Mouse (Mus musculus) forebrain, embryonic 13.5 days (tissue): ENCODE data around the gene Adcy3. TPM values are rescaled to one million over a fixed set of nuclear protein-coding genes. Genes with fewer than 3 reads are reported as not detected.
A peak's percentile ranks its signal among the peaks of the same experiment; 100 is the strongest.

Experiments
- ATAC-seq: fragments of 200-750 bp; cut with Nextera tagmentation; 2 replicates; pipeline ENCODE4 v1.8.0; 2017
- H3K27ac ChIP-seq: fragments of 300-500 bp; sonication (generic); 2 replicates; pipeline ENCODE4 v1.5.1; 2015; ENCODE audit warnings: inconsistent platforms, mild to moderate bottlenecking, moderate library complexity
- H3K27me3 ChIP-seq: fragments of 300-500 bp; sonication (generic); 2 replicates; pipeline ENCODE4 v1.6.1; 2015; ENCODE audit warnings: mild to moderate bottlenecking, inconsistent platforms
- H3K36me3 ChIP-seq: fragments of 300-500 bp; sonication (generic); 2 replicates; pipeline ENCODE4 v1.6.1; 2015; ENCODE audit warnings: mild to moderate bottlenecking, inconsistent platforms; ENCODE audit not compliant: poor library complexity, severe bottlenecking
- H3K4me1 ChIP-seq: fragments of 300-500 bp; sonication (generic); 2 replicates; pipeline ENCODE4 v1.6.1; 2015; ENCODE audit warnings: inconsistent platforms
- H3K4me2 ChIP-seq: fragments of 300-500 bp; sonication (generic); 2 replicates; pipeline ENCODE4 v1.6.1; 2015; ENCODE audit warnings: inconsistent platforms, mild to moderate bottlenecking, moderate library complexity
- H3K4me3 ChIP-seq: fragments of 300-500 bp; sonication (generic); 2 replicates; pipeline ENCODE4 v1.5.1; 2015; ENCODE audit warnings: mild to moderate bottlenecking, inconsistent platforms
- H3K9ac ChIP-seq: fragments of 300-500 bp; sonication (generic); 2 replicates; pipeline ENCODE4 v1.6.1; 2015; ENCODE audit warnings: mild to moderate bottlenecking, inconsistent platforms
- H3K9me3 ChIP-seq: fragments of 300-500 bp; sonication (generic); replicated peaks from 2 replicates; pipeline ENCODE4 v1.6.1; 2016; ENCODE audit warnings: inconsistent platforms
- WGBS: fragments of 180-500 bp; shearing (Covaris S2); methylation state at CpG from one replicate; pipeline ENCODE4 v1.1.7; 2015; 5-methylcytosine and 5-hydroxymethylcytosine counted together
- polyA plus RNA-seq: library from polyadenylated mRNA; unstranded; fragments of >200 nt; fragmentation: Nextera tagmentation; extraction: Ambion mirVana; gene quantifications from 2 replicates; pipeline ENCODE4 v1.2.1, GENCODE M21; 2015

Adcy3 gene
- 6.4 and 7.6 TPM in 2 replicates for polyA plus RNA-seq

DNA sequence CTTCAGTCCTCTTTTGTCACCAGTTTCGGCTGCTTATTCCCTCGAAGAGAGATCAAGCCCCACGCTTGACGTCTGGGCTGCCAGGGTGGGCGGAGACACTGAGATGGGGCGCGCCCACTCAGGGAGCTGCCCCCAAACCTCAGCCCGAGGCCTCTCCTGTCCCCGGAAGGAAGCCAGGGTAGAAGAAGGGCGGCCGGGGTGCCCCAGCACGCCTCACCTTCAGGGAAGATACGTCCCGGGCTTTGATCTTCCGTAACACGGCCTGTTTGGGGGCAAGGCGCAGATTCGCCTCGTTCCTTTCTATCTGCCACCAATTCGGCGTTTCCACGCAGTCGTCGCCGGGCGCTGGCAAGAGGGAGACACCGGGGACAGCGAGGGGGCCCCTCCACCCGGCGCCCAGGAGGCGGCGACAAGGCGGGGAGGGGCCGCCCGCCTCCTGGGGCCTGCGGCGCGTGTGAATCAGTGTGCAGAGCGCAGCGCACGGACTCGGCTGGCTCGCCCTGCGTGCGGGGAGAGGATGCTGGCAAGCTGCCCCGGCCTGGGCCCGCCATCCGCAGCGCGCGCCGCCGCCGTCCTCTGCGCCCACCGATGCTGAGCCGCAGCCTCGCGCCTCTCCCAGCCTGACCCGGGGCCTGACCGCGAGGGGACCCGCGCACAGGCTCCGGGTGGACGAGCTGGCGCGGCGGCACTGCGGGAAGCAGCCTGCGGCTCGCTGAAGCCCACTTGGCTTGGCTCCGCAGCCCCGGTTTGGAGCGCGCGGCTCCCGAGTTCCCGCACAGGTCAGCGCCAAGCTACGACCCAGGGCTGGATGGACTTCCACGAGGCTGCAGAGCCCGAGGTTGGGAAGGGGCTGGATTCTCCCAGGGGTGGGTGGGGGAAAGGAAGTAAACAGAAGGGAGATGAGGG lies at the start of gene Adcy3:
Gene Adcy3, plus strand, starts transcription at position 163 of the 906 bp plus-strand sequence.
- peak within 1 kb of the TSS; percentile 58 for H3K4me3 ChIP-seq
- under 1% methylated on average over 75 of the region's 83 CpGs for WGBS

DNA sequence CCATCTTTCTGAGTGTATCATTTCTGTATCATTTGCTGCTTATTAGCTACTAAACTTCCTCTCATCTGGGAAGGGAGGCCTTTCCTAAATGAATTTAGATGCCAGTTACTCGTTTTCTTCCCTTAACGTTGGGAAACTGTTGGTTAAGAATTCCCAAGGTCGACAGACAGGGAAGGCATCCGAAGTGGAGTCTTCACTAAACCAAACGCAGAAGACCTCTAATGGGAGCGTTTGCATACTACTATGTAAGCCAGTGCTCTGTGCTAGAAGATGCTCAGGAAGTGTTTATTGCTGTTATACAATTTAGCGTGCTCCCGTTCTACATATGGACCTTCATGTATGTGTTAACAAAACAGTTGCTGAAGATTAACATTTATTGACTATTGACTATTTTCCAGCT lies 49.5 kb upstream of the Adcy3 start:
- ATAC-seq: no peak
- WGBS: 71% methylated on average over 8 of the region's 8 CpGs
- H3K9ac ChIP-seq: peak overlapping the region; percentile 68
- H3K4me2 ChIP-seq: peak overlapping the region; percentile 59
- H3K36me3 ChIP-seq: peaks cover 29% of the 10 kb centered on the region
- H3K27me3 ChIP-seq: no peaks in the 10 kb centered on the region
- peak overlapping the region; percentile 48 for H3K4me3 ChIP-seq
- H3K27ac ChIP-seq: no peak overlapping the region
- peaks cover 19% of the 10 kb centered on the region for H3K4me1 ChIP-seq
- H3K9me3 ChIP-seq: no peaks in the 10 kb centered on the region

More for the DNA sequence above, at the start of gene Adcy3:
- Histone ChIP-seq H3K9me3 (no peaks in the 10 kb centered on the region; the same call in 1 of the 2 replicates), H3K9ac (peak within 1 kb of the TSS; percentile 79), H3K36me3 (no peaks in the 10 kb centered on the region), H3K4me2 (peak within 1 kb of the TSS; percentile 82), H3K27me3 (peaks cover 3% of the 10 kb centered on the region; the same call in 1 of the 2 replicates), H3K4me1 (peaks cover 31% of the 10 kb centered on the region), H3K27ac (peak within 1 kb of the TSS; percentile 16)
- peak; percentile 94 for ATAC-seq

DNA sequence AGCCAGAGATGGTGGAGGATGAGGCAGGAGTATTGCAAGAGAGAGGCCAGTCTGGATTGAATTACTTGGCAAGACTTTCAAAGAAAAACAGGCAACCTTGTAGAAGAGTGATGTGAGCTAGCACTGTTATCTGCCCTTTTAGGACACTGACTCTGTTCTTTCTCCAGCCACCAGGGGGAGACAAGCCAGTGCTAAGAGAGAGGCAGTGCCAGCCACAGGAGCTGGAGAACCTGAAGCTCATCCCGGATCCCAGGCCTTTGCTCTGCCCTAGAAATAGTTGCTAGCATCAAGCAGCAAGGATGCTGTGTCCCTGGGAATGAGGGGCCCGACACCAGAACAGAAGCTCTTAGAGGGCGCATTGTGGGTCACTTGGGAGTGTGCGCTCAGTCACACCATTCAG lies 25.5 kb upstream of the Adcy3 start:
- Histone ChIP-seq H3K9me3 (no peaks in the 10 kb centered on the region), H3K4me1 (no peaks in the 10 kb centered on the region), H3K4me3 (no peak overlapping the region), H3K4me2 (no peak overlapping the region), H3K27me3 (no peaks in the 10 kb centered on the region), H3K36me3 (peaks cover 57% of the 10 kb centered on the region), H3K27ac (no peak overlapping the region), H3K9ac (no peak overlapping the region)
- ATAC-seq: peak; percentile 82
- WGBS: 71% methylated on average over 4 of the region's 4 CpGs

DNA sequence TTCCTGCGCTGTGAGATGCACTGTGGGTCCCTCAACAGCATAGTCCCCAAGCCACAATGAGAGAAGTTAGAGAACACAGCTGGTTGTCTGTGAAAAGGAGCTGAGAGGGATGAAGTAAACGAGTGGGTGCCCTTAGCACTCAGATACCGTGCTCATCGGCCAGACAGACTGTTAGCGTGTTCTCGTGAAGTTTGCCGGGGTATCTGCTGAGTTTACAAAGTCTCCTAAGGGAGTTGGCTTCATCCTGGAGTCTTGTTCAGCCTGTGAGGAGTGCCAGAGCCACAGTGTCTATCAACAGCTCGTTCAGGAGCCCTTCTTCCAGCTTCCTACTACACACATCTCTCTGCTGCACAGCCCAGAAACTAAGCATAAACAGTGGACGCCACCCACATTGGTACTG lies 16.8 kb upstream of the Adcy3 start:
- WGBS: 92% methylated on average over 9 of the region's 9 CpGs
- no peak for ATAC-seq

DNA sequence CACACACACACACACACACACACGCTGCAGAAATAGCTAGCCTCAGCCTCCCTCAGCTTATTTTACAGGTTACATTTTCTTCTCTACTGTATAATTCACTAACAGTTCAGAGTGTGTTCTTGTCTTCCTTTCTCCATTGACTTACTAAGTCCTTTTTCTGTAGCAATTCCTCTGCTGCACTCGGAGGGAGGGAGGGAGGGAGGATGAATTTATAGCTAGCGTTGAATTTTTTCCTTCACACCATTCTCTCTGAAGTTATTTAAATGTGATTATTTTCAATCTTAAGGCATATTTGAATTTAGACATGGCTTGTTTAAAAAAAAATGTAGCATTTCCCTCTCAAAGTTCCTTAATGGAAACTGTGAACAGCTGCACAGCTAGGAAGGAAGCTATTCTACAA lies 15.8 kb upstream of the Adcy3 start:
- Histone ChIP-seq H3K4me3 (no peak overlapping the region), H3K4me1 (no peaks in the 10 kb centered on the region), H3K36me3 (0 out of 2 replicates have a peak, but pooled peaks cover 4% of the 10 kb centered on the region), H3K4me2 (no peak overlapping the region), H3K27me3 (no peaks in the 10 kb centered on the region), H3K27ac (no peak overlapping the region), H3K9ac (no peak overlapping the region), H3K9me3 (no peaks in the 10 kb centered on the region)
- ATAC-seq: no peak
- 92% methylated on average over 3 of the region's 3 CpGs for WGBS

More for the DNA sequence above, 16.8 kb upstream of the Adcy3 start:
- Histone ChIP-seq H3K36me3 (0 out of 2 replicates have a peak, but pooled peaks cover 4% of the 10 kb centered on the region), H3K9ac (no peak overlapping the region), H3K4me3 (no peak overlapping the region), H3K9me3 (no peaks in the 10 kb centered on the region), H3K4me2 (no peak overlapping the region), H3K4me1 (no peaks in the 10 kb centered on the region), H3K27me3 (no peaks in the 10 kb centered on the region), H3K27ac (no peak overlapping the region)

DNA sequence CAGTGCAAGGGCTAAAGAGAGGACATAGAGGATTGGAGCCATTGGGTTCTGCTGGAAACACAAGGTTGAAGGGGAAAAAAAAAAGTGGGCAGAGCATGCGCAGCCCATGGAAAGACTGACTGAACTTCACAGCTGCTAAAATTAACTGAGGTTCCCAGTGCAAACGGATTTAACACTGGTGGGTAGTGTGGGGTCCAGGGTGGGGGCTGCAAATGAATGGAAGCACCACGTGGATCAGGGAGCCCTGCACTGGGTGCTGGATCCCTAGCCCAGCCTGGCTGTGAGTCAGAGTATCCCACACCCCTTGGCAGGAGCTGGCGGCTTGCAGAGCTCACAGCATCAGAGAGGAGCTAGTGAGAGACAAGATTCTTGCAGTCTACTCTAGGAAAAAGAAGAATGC lies 15.3 kb upstream of the Adcy3 start:
- no peaks in the 10 kb centered on the region for H3K4me1 ChIP-seq
- H3K4me2 ChIP-seq: no peak overlapping the region
- ATAC-seq: no peak
- no peak overlapping the region for H3K4me3 ChIP-seq
- H3K9ac ChIP-seq: no peak overlapping the region
- 0 out of 2 replicates have a peak, but pooled peaks cover 4% of the 10 kb centered on the region for H3K36me3 ChIP-seq
- WGBS: 80% methylated on average over 4 of the region's 4 CpGs
- H3K9me3 ChIP-seq: no peaks in the 10 kb centered on the region
- H3K27me3 ChIP-seq: no peaks in the 10 kb centered on the region
- no peak overlapping the region for H3K27ac ChIP-seq

DNA sequence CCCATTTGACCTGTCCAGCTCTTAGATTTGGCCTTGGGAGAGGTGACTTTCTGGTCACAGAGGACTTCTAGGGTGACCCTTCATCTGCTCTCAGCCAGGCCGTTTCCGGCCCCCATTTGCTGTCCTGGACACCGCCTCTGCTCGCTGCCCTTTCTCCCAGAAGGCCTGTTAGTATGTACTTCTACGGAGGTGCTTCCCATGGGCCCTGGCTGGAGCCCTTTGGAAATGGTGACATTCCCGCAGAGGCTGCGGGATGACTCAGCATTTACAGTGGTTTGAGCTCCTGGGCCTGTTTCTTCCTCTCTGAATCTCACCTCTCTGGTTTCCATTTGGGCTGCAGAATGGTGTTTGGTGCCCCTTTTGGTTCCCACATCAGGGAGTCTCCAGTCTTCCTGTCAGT lies 5.6 kb upstream of the Adcy3 start:
- no peaks in the 10 kb centered on the region for H3K36me3 ChIP-seq
- H3K4me1 ChIP-seq: no peaks in the 10 kb centered on the region
- WGBS: 87% methylated on average over 7 of the region's 7 CpGs
- ATAC-seq: no peak
- no peak overlapping the region for H3K9ac ChIP-seq
- no peaks in the 10 kb centered on the region; the same call in 1 of the 2 replicates for H3K9me3 ChIP-seq
- no peak overlapping the region for H3K4me3 ChIP-seq
- H3K27me3 ChIP-seq: no peaks in the 10 kb centered on the region
- no peak overlapping the region for H3K27ac ChIP-seq
- no peak overlapping the region for H3K4me2 ChIP-seq

DNA sequence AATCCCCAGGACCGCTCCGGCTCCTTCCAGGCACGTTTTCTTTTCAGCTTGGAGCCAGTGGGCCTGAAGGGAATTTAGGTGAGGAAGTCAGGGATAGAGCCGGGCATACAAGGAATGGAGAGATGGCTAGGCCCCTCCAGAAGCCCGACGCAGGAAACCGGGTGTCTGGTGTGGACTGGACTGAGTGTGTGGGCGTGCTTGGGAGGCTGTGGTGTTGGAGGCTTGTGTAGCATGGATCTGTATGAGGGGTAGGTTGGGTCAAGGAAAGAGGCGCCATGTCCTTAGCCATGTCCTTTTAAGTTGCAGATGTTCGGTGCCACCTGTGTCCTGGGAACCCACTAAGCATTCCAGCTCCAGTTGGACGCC lies 927 bp downstream of the Adcy3 start:
- Histone ChIP-seq H3K4me3 (peak overlapping the region; percentile 58), H3K4me2 (peak overlapping the region; percentile 82), H3K27ac (peak overlapping the region; percentile 16; the same call in 1 of the 2 replicates), H3K36me3 (no peaks in the 10 kb centered on the region), H3K27me3 (peaks cover 3% of the 10 kb centered on the region; the same call in 1 of the 2 replicates), H3K4me1 (peaks cover 31% of the 10 kb centered on the region), H3K9ac (peak overlapping the region; percentile 79), H3K9me3 (no peaks in the 10 kb centered on the region; the same call in 1 of the 2 replicates)
- WGBS: 32% methylated on average over 11 of the region's 11 CpGs
- ATAC-seq: peak; percentile 31

DNA sequence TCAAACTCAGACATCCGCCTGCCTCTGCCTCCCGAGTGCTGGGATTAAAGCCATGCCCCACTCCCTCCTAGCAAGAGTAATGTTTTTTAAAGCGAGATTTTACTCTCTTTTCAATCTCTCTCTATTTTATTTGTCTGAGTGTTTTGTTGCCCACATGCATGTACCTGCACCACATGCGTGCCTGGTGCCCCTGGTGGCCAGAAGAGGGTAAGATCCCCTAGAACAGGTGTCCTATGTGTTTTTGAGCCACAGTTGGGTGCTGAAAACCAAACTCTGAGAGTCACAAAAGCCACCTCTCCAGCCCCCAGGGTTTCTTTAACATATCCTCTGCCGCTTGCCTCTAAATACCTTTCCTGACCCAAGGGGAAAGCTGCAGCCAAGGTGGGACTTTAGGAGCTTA lies 10.3 kb downstream of the Adcy3 start:
- 0 out of 2 replicates have a peak, but pooled peaks cover 5% of the 10 kb centered on the region for H3K4me1 ChIP-seq
- no peak overlapping the region for H3K27ac ChIP-seq
- H3K4me2 ChIP-seq: no peak overlapping the region
- H3K9ac ChIP-seq: no peak overlapping the region
- no peaks in the 10 kb centered on the region for H3K27me3 ChIP-seq
- ATAC-seq: no peak
- no peaks in the 10 kb centered on the region for H3K9me3 ChIP-seq
- H3K4me3 ChIP-seq: no peak overlapping the region
- H3K36me3 ChIP-seq: peaks cover 4% of the 10 kb centered on the region; the same call in 1 of the 2 replicates
- 94% methylated on average over 5 of the region's 5 CpGs for WGBS

DNA sequence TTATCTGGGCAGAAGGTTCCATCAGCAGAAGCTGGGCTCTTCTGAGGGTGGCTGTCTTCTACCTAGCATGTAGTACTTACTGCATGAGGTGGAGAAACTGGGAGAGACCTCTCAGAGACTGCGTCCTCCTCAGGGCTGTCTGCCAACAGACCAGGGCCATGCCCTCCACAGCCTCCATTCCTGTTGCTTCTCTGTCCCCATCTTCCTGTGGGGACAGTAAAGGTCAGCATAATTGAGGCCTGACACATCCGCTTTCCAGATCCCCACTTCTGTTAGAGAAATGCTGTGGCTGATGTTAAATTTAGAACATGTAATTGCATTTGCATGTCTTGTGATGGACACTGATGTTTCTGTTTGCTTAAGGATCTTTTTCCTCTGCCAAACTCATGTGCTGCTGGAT lies 18.0 kb downstream of the Adcy3 start:
- Histone ChIP-seq H3K4me3 (no peak overlapping the region), H3K27me3 (no peaks in the 10 kb centered on the region), H3K27ac (no peak overlapping the region), H3K4me1 (no peaks in the 10 kb centered on the region), H3K9me3 (no peaks in the 10 kb centered on the region), H3K4me2 (no peak overlapping the region), H3K9ac (no peak overlapping the region), H3K36me3 (no peaks in the 10 kb centered on the region)
- no peak for ATAC-seq
- WGBS: 87% methylated on average over 2 of the region's 2 CpGs

DNA sequence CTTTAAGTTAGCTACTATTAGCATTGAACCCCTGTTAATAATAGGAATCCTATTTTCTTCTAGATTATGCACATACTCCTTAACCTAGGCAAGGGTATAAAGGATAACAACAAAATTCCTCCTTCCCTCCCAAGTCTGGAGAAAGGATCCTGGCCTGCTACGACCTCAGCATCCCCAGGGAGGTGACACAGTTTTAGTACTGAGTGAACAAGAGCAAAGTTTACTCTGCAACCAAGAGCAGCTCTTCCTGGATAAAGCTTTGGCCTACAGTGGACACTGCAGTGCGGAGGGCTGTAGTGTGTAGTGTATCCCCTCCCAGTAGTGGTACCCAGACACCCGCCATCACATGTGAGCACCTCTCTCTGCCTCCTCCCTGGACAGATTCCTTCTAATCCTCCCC lies 19.1 kb downstream of the Adcy3 start:
- H3K27ac ChIP-seq: no peak overlapping the region
- H3K36me3 ChIP-seq: no peaks in the 10 kb centered on the region
- 82% methylated on average over 3 of the region's 3 CpGs for WGBS
- ATAC-seq: no peak
- no peaks in the 10 kb centered on the region for H3K27me3 ChIP-seq
- H3K9ac ChIP-seq: no peak overlapping the region
- H3K4me3 ChIP-seq: no peak overlapping the region
- H3K4me1 ChIP-seq: no peaks in the 10 kb centered on the region
- no peak overlapping the region for H3K4me2 ChIP-seq
- no peaks in the 10 kb centered on the region for H3K9me3 ChIP-seq

DNA sequence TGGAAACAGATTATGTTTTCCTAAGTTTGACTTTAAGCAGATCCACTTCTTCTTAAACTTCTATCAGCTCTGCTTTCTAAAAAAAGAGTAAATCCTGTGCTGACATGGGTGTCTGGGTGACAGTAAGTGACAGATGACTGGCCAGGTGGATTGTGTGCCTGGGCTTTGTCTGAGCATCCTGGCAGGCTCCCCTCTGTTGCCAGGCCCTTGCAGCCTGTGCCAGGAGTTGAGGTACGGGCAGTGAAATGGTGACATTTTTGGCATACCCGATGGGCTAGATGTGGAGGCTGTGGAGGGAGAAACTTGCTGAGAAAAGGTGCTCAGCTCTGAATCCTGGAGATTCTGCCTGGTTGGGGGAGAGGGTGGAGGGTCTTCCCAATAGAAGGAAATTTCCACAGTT lies 24.6 kb downstream of the Adcy3 start:
- H3K4me3 ChIP-seq: no peak overlapping the region
- H3K9ac ChIP-seq: no peak overlapping the region
- peaks cover 2% of the 10 kb centered on the region; the same call in 1 of the 2 replicates for H3K4me1 ChIP-seq
- no peaks in the 10 kb centered on the region for H3K36me3 ChIP-seq
- H3K27me3 ChIP-seq: no peaks in the 10 kb centered on the region
- H3K4me2 ChIP-seq: no peak overlapping the region
- no peak overlapping the region for H3K27ac ChIP-seq
- no peak for ATAC-seq
- 87% methylated on average over 2 of the region's 2 CpGs for WGBS
- no peaks in the 10 kb centered on the region for H3K9me3 ChIP-seq
